Mouse (Mus musculus): Measurements from ENCODE around the gene Srpk2.
"Not testable (repeated sequence)": the region's sequence is repeated elsewhere in the genome, so short reads cannot be mapped to it uniquely, and the experiment has no call there.

Gene Srpk2

GRCm38 (mm10) chr5:23556007-23556770 is 128.2 kb downstream of the Srpk2 start:
- no peak for DNase-seq

- DNase-seq: not testable (repeated sequence)
Measured at GRCm38 (mm10) chr5:23553338-23553737, 131.1 kb downstream of the Srpk2 start.

- DNase-seq: no peak
Measured at GRCm38 (mm10) chr5:23551687-23552086, 132.7 kb downstream of the Srpk2 start.

GRCm38 (mm10) chr5:23535692-23536091 is 148.7 kb downstream of the Srpk2 start:
- DNase-seq: no peak

- no peak for DNase-seq
Measured at GRCm38 (mm10) chr5:23531541-23532096, 152.8 kb downstream of the Srpk2 start.

GRCm38 (mm10) chr5:23531100-23531499 is 153.3 kb downstream of the Srpk2 start:
- no peak for DNase-seq

GRCm38 (mm10) chr5:23524621-23525020 is 159.8 kb downstream of the Srpk2 start:
- DNase-seq: no peak

- DNase-seq: no peak
Measured at GRCm38 (mm10) chr5:23523936-23524335, 160.5 kb downstream of the Srpk2 start.

GRCm38 (mm10) chr5:23521645-23522044 is 162.8 kb downstream of the Srpk2 start:
- no peak for DNase-seq

- no peak for DNase-seq
Measured at GRCm38 (mm10) chr5:23519679-23520078, 164.7 kb downstream of the Srpk2 start.

- no peak for DNase-seq
Measured at GRCm38 (mm10) chr5:23518673-23519072, 165.7 kb downstream of the Srpk2 start.

GRCm38 (mm10) chr5:23517839-23518238 is 166.6 kb downstream of the Srpk2 start:
- DNase-seq: no peak

GRCm38 (mm10) chr5:23516962-23517361 is 167.5 kb downstream of the Srpk2 start:
- no peak for DNase-seq

GRCm38 (mm10) chr5:23515038-23515437 is 169.4 kb downstream of the Srpk2 start:
- no peak for DNase-seq

- DNase-seq: no peak
Measured at GRCm38 (mm10) chr5:23513468-23513867, 170.9 kb downstream of the Srpk2 start.

GRCm38 (mm10) chr5:23512556-23512955 is 171.9 kb downstream of the Srpk2 start:
- no peak for DNase-seq

- DNase-seq: no peak
Measured at GRCm38 (mm10) chr5:23511456-23511855, 173.0 kb downstream of the Srpk2 start.

- DNase-seq: no peak
Measured at GRCm38 (mm10) chr5:23508630-23509029, 175.8 kb downstream of the Srpk2 start.

- no peak for DNase-seq
Measured at GRCm38 (mm10) chr5:23507210-23507609, 177.2 kb downstream of the Srpk2 start.

- DNase-seq: no peak
Measured at GRCm38 (mm10) chr5:23505578-23505977, 178.8 kb downstream of the Srpk2 start.

GRCm38 (mm10) chr5:23502317-23502937 is 182.0 kb downstream of the Srpk2 start:
- no peak for DNase-seq

- no peak for DNase-seq
Measured at GRCm38 (mm10) chr5:23501582-23502316, 182.7 kb downstream of the Srpk2 start.

- DNase-seq: no peak
Measured at GRCm38 (mm10) chr5:23500715-23501114, 183.7 kb downstream of the Srpk2 start.

Data from B cell, adult 2 months (primary cell).